Mouse (Mus musculus) lung, postnatal 10 days (tissue): ENCODE data around the gene Adora1.

ENCODE experiments used
- DNase-seq: peaks from one replicate; pipeline ENCODE4 v3.0.0; 2021

The Adora1 gene

DNA sequence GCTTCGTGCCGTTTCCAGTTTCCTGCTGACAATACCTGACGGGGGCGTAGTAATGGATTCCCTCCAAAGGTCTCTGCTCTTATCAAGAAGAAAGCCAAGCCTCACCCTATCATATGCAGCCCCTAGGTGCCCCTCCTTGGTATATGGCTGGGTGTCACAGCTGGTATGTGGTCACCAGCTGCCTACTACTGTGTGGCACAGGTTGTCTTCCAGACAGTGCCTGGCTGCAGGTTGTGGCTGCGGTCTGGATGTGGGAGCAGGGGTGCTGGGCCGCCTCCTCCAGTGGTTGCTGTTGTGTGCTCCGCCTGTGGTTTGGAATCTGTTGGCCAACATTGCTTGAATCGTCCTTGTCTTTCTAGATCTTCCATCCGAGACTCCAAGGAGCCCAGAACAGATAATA lies 84.5 kb downstream of the Adora1 start:
- no peak for DNase-seq

GRCm38 (mm10) chr1:134150076-134150475 lies 85.2 kb downstream of the Adora1 start:
- no peak for DNase-seq
